Mouse (Mus musculus): Measurements from ENCODE around the gene Fam189a1. TPM values are rescaled to one million over a fixed set of nuclear protein-coding genes. Genes with fewer than 3 reads are reported as not detected.

Fam189a1 gene
- polyA plus RNA-seq, 1 experiment from 2014 or later = 5.0 TPM

DNA sequence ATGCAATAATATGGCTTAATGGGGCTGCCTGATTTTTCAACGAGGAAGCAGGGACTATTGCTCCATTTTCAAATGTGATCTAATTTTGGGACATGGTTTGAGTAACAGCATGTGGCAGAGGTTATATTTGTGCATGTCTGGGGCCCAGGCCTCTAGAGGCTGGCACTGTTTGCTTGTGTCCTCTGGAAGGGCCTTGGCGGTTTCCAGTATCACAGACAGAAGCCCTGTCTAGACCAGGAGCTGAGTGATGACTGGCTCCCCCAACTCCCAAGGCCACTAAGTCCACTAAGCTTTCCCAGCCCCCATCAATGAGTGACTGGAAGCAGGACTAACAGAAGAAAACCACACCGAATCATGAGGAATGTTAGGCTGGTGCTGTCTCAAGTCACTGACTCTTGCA is 265.2 kb downstream of the Fam189a1 start:
- Histone ChIP-seq H3K9me3 (no peaks in the 10 kb centered on the region), H3K4me3 (no peak overlapping the region), H3K4me1 (peaks cover 5% of the 10 kb centered on the region; the same call in 1 of the 2 replicates), H3K9ac (replicated peaks) (no peak overlapping the region), H3K27me3 (no peaks in the 10 kb centered on the region), H3K27ac (replicated peaks) (no peak overlapping the region), H3K36me3 (no peaks in the 10 kb centered on the region), H3K4me2 (replicated peaks) (no peak overlapping the region)
- WGBS = 92% methylated on average over 3 of the region's 3 CpGs
- ATAC-seq (replicated peaks) = no peak

DNA sequence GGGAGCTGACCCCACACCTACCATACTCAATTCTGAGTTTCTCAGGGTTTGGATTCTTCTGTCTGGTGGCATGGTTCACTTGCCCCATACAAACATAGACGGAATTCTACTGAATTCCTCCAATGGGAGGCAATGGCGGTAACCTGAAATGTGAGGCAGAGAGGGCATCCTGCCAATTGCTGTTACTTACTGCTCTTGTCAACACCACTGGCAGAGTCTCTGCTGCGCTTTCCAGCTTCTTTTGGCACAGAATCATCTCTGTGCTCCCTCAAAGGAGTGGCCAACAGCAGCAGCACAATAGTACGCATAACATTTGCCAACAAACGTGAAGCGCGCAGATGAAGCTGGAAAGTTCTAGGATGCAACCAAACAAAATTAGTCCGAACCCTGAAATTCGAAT is 266.5 kb downstream of the Fam189a1 start:
- Histone ChIP-seq H3K4me1 (peaks cover 10% of the 10 kb centered on the region), H3K9me3 (no peaks in the 10 kb centered on the region), H3K9ac (replicated peaks) (no peak overlapping the region), H3K27ac (replicated peaks) (no peak overlapping the region), H3K36me3 (no peaks in the 10 kb centered on the region), H3K27me3 (no peaks in the 10 kb centered on the region), H3K4me3 (no peak overlapping the region), H3K4me2 (replicated peaks) (no peak overlapping the region)
- peak; percentile 73 for ATAC-seq (replicated peaks)
- WGBS = 43% methylated on average over 9 of the region's 9 CpGs

DNA sequence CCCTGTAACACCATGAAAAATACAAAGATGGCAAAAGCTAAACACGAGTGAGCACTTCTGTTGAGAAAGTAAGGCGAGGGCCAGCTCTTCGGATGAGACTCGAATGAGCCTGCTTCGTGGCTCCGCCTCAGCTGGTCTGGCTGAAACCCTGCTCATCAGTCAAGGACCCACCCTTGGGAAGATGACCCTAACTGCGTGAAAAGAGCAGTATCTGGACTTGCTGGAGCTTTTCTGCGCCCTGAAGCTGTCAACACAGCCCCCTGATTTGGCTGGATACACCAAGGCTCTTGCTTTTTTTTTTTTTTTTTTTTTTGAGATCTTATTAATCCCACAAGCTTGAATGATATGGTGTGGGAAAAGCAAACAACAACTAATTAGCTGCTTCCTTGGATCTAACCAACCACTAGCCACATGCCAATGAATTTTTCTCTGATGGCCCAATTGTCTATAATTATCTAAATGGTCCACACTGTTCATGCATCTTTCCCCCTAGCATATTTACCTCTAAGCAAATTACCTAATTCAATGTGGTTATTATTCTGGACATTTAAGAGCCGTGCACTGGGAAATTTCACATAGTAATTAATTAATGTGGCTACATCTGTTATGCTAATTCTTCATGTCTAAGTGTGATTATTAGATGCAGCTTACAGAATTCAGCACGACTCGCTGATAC is 272.0 kb downstream of the Fam189a1 start:
- no peaks in the 10 kb centered on the region for H3K9me3 ChIP-seq
- H3K4me1 ChIP-seq = peaks cover 18% of the 10 kb centered on the region
- H3K4me2 ChIP-seq (replicated peaks) = no peak overlapping the region
- no peak overlapping the region for H3K4me3 ChIP-seq
- no peaks in the 10 kb centered on the region for H3K27me3 ChIP-seq
- peak; percentile 84 for ATAC-seq (replicated peaks)
- H3K9ac ChIP-seq (replicated peaks) = no peak overlapping the region
- no peaks in the 10 kb centered on the region for H3K36me3 ChIP-seq
- H3K27ac ChIP-seq (replicated peaks) = peak overlapping the region; percentile 33; the same call in 1 of the 2 replicates
- WGBS = 45% methylated on average over 11 of the region's 11 CpGs

DNA sequence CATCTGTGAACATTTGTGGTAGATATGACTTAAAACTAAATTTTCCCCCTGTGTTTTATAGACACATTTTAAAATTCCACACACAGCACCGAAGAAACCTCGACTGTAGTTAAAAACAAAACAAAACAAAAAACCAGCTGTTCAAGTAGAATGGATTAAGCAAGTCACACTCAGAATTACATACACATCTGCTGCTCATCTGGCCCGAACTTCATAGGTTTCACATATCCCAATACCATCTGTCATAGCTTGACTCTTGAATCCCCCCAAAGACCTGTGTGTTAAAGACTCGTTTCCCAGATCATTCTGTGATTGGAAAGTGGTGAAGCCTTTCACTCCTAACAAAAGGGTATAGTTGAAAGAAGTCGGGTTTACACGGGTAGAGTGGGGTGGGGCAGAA is 274.1 kb downstream of the Fam189a1 start:
- ATAC-seq (replicated peaks) = no peak
- no peaks in the 10 kb centered on the region for H3K36me3 ChIP-seq

DNA sequence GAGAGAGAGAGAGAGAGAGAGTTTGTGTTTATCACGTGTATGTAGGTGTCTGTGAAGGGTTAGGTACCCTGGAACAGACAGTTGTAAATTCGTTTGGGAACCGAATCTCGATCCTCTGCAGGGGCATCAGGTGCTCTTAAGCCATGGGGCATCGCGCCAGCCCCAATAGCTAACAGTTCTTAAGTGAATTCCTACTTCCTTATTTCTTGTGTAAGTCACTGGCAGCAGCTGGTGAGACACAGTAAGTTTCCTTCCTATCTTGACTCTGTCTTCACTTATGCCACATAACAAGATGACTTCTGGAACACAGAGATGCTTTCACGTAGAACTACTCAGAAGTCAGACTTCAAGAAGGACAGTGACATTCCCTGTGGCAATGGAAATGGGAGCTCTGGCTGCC is 275.0 kb downstream of the Fam189a1 start:
- H3K9me3 ChIP-seq = no peaks in the 10 kb centered on the region
- H3K27ac ChIP-seq (replicated peaks) = no peak overlapping the region
- 79% methylated on average over 7 of the region's 7 CpGs for WGBS
- no peak overlapping the region for H3K9ac ChIP-seq (replicated peaks)
- peaks cover 18% of the 10 kb centered on the region for H3K4me1 ChIP-seq
- no peaks in the 10 kb centered on the region for H3K27me3 ChIP-seq
- no peaks in the 10 kb centered on the region for H3K36me3 ChIP-seq
- H3K4me2 ChIP-seq (replicated peaks) = no peak overlapping the region
- no peak overlapping the region for H3K4me3 ChIP-seq
- no peak for ATAC-seq (replicated peaks)

More for the DNA sequence above, 274.1 kb downstream of the Fam189a1 start:
- WGBS = 65% methylated on average over 6 of the region's 6 CpGs
- H3K27ac ChIP-seq (replicated peaks) = no peak overlapping the region
- H3K9me3 ChIP-seq = no peaks in the 10 kb centered on the region
- H3K4me3 ChIP-seq = no peak overlapping the region
- H3K4me2 ChIP-seq (replicated peaks) = no peak overlapping the region
- no peak overlapping the region for H3K9ac ChIP-seq (replicated peaks)
- peaks cover 18% of the 10 kb centered on the region for H3K4me1 ChIP-seq
- H3K27me3 ChIP-seq = no peaks in the 10 kb centered on the region

DNA sequence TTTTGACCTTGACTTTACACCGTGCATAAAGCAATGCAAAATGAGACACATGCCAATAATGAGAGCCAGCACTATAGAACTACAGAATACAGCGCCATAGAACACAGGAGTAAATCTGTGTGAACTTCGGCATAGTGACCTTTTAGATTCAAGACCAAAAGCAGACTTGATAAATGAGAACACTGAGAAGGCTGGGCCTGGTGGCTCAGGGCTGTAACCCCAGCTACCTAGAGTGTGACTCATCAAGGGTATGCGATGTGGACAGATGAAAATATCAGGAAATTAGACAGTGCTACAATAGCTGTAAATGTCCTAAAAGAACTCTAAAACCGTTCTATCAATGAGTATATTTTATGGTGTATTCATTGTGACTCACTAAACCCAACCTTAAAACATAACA is 276.0 kb downstream of the Fam189a1 start:
- Histone ChIP-seq H3K36me3 (no peaks in the 10 kb centered on the region), H3K27ac (replicated peaks) (no peak overlapping the region), H3K4me2 (replicated peaks) (no peak overlapping the region), H3K4me1 (peaks cover 17% of the 10 kb centered on the region), H3K4me3 (no peak overlapping the region), H3K9ac (replicated peaks) (no peak overlapping the region), H3K27me3 (no peaks in the 10 kb centered on the region), H3K9me3 (no peaks in the 10 kb centered on the region)
- 90% methylated on average over 5 of the region's 5 CpGs for WGBS
- no peak for ATAC-seq (replicated peaks)

DNA sequence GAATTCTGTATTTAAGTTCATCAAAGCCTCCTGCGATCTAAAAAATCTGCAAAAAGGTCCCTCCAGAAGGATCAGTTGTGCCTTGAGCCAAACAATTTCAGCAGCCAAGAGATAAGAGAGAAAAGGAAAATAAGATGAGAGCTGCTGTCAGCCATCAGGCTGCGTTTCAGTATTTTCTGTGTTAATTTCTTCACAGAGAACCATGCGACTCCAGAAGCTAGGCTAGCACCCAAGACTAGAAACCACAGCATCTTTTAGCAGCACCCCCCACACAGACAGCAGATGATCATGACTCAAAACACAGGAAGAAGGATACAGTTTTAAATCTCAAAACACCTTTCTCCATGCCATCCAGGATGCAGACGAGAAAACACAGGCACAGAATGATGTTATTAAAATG is 281.4 kb downstream of the Fam189a1 start:
- no peak for ATAC-seq (replicated peaks)
- 75% methylated on average over 4 of the region's 4 CpGs for WGBS

DNA sequence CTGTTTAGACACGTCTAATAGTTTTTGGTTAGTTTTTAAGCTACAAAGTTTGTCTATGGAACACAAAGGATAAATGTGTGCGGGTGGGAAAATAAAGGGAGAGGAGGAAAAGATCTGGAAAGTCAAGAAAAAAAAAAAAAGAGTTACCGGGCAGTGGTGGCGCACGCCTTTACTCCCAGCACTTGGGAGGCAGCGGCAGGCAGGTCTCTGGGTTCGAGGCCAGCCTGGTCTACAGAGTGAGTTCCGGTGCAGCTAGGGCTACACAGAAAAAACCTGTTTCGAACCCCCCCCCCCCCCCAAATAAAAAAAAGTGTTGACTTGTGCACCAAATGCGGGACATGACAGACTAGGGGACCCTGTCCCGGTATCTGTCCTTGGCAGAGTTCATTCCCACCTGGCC is 283.1 kb downstream of the Fam189a1 start:
- H3K9ac ChIP-seq (replicated peaks) = peak overlapping the region; percentile 29
- ATAC-seq (replicated peaks) = no peak; the same call in 1 of the 2 replicates
- H3K4me3 ChIP-seq = peak overlapping the region; percentile 83
- H3K9me3 ChIP-seq = no peaks in the 10 kb centered on the region
- H3K4me1 ChIP-seq = peaks cover 37% of the 10 kb centered on the region
- WGBS = 38% methylated on average over 11 of the region's 11 CpGs
- peak overlapping the region; percentile 39 for H3K4me2 ChIP-seq (replicated peaks)
- H3K36me3 ChIP-seq = no peaks in the 10 kb centered on the region
- H3K27ac ChIP-seq (replicated peaks) = peak overlapping the region; percentile 94
- no peaks in the 10 kb centered on the region for H3K27me3 ChIP-seq

More for the DNA sequence above, 281.4 kb downstream of the Fam189a1 start:
- peaks cover 25% of the 10 kb centered on the region for H3K4me1 ChIP-seq
- no peaks in the 10 kb centered on the region for H3K36me3 ChIP-seq
- no peaks in the 10 kb centered on the region for H3K27me3 ChIP-seq
- H3K4me2 ChIP-seq (replicated peaks) = no peak overlapping the region
- no peak overlapping the region for H3K4me3 ChIP-seq
- H3K27ac ChIP-seq (replicated peaks) = no peak overlapping the region
- H3K9ac ChIP-seq (replicated peaks) = no peak overlapping the region
- no peaks in the 10 kb centered on the region for H3K9me3 ChIP-seq

DNA sequence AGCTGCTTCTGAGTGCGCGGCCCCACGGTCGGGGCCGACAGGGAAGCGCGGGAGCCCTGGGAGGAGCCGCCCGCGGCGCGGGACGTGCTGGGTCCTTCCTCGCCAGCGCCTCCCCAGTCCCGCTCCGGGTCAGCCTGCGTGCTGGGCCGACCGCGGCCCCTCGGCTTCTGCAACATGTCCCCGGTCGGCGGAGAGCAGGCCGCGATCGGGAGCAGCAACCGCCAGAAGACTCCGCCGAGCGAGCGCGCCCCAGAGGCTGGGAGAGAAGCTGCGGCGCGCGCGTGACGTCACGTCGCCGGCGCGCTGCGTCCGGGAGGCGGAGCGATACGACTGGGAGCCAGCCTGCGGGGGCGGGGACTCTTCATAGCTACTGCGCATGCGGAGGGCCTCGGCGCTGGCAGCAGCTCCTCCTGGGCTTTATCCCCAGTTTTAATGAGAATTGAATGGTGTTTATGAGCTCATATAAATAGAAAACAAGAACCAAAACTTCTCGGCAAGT is 283.6 kb downstream of the Fam189a1 start, which contains the start of gene Nsmce3:
Gene Nsmce3, minus strand, starts transcription at position 255 of the 499 bp plus-strand sequence.
- Histone ChIP-seq H3K9me3 (no peaks in the 10 kb centered on the region), H3K36me3 (no peaks in the 10 kb centered on the region), H3K4me2 (replicated peaks) (peak within 1 kb of the TSS; percentile 80), H3K9ac (replicated peaks) (peak within 1 kb of the TSS; percentile 90), H3K27ac (replicated peaks) (peak within 1 kb of the TSS; percentile 94), H3K27me3 (no peaks in the 10 kb centered on the region), H3K4me1 (peaks cover 37% of the 10 kb centered on the region), H3K4me3 (peak within 1 kb of the TSS; percentile 83)
- peak; percentile 96 for ATAC-seq (replicated peaks)
- WGBS = 0% methylated on average over 57 of the region's 57 CpGs

DNA sequence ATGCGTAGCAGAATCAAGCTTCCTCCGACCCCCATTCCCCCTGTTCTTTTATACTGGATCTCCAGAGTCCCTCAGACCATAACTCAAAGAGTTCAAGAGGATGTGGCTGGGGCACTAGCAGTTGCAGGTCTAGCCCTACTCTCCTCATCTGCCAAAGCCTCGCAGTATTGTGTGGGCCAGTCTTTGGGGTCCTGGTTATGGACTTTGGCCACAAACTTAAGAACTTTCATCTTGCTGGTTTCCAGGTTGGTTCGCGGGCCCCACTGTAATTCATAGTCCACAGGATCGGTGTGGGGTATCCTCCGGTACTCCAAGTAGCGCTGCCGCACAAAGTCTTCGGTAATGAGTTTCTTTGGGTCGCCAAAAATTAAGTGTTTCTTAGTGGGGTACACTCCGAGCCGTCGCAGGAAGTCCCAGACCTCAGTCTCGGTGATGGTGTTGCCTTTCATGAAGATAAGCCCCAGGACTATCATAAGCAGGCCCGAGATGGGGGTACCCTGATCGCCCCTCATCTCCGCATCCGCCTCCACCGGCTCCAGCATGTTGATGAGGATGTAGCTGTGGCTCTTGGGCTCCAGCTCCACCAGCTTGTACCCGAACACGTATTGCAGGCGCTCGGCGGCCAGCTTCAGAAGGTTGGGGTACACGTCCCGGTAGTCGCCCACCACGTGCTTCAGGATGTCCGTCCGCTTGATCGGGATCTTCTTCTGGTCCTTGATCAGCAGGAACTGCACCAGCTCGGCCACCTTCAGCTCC is 284.2 kb downstream of the Fam189a1 start:
- WGBS = under 1% methylated on average over 33 of the region's 33 CpGs
- H3K36me3 ChIP-seq = no peaks in the 10 kb centered on the region
- no peaks in the 10 kb centered on the region for H3K9me3 ChIP-seq
- peaks cover 37% of the 10 kb centered on the region for H3K4me1 ChIP-seq
- no peaks in the 10 kb centered on the region for H3K27me3 ChIP-seq
- H3K27ac ChIP-seq (replicated peaks) = peak overlapping the region; percentile 94
- peak overlapping the region; percentile 80 for H3K4me2 ChIP-seq (replicated peaks)
- peak; percentile 76 for ATAC-seq (replicated peaks)
- H3K4me3 ChIP-seq = peak overlapping the region; percentile 83
- H3K9ac ChIP-seq (replicated peaks) = peak overlapping the region; percentile 90

DNA sequence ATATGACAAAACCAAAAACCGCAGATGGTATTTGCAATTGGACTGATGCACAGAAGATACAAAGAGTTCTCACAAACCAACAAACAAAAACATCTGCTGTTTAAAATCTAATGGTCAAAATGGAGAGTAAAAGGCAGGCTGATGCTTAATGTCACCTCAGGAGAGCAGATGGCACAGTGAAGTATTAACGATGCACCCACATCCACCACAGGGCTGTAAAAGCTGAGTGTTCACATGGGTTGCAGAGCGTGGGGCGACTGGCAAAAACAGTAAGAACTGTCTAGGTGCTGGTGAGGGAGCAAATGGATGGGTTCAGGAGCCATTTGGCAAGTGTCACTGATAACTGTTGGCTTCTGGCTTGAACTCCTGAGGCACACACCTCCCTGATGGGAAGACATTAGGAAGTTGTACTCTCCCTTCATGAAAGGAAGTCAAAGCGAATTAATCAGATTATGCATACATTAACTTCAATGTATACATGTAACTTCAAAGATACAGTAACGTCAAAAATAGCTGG is 286.8 kb downstream of the Fam189a1 start:
- no peak overlapping the region for H3K27ac ChIP-seq (replicated peaks)
- H3K36me3 ChIP-seq = no peaks in the 10 kb centered on the region
- H3K27me3 ChIP-seq = no peaks in the 10 kb centered on the region
- peaks cover 37% of the 10 kb centered on the region for H3K4me1 ChIP-seq
- H3K4me2 ChIP-seq (replicated peaks) = 0 out of 2 replicates have a peak overlapping the region, but pooled peaks have one; percentile 1
- no peak overlapping the region for H3K9ac ChIP-seq (replicated peaks)
- no peak overlapping the region for H3K4me3 ChIP-seq
- ATAC-seq (replicated peaks) = no peak
- 83% methylated on average over 6 of the region's 6 CpGs for WGBS
- no peaks in the 10 kb centered on the region for H3K9me3 ChIP-seq

DNA sequence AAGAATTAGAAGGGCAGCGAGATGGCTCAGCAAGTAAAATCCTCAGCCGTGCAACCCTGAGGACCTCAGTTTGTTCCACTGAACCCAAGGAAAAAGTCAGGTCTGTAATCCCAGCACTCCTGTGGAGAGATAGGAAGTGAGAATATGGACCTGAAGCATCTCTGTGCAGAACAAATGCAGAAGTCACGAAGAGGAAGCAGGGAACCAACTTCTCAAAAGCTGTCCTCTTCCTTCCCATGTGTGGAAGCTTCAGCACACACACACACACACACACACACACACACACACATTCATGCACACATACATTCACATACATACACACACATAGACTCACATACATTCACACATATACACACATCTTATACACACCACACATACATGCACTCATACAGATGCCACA is 292.8 kb downstream of the Fam189a1 start:
- WGBS = 89% methylated on average over 3 of the region's 3 CpGs
- ATAC-seq (replicated peaks) = no peak
- H3K27ac ChIP-seq (replicated peaks) = no peak overlapping the region
- H3K4me3 ChIP-seq = no peak overlapping the region
- 0 out of 2 replicates have a peak, but pooled peaks cover under 1% of the 10 kb centered on the region for H3K4me1 ChIP-seq
- H3K9ac ChIP-seq (replicated peaks) = no peak overlapping the region
- H3K9me3 ChIP-seq = no peaks in the 10 kb centered on the region
- no peak overlapping the region for H3K4me2 ChIP-seq (replicated peaks)
- no peaks in the 10 kb centered on the region for H3K36me3 ChIP-seq
- no peaks in the 10 kb centered on the region for H3K27me3 ChIP-seq

Measured in forebrain, embryonic 15.5 days (tissue).